ENCODE assay signal across 8 mouse cellular contexts in genomic region chr3:121884328-121885248, GRCm38 (mm10).
A peak's percentile ranks its signal among the peaks of the same experiment; 100 is the strongest.
DNase-seq lines count a peak whose midpoint lies in the region; ATAC-seq and TF ChIP-seq lines count a peak whose summit lies in the region.

No protein-coding gene starts in this region.

- no peak overlapping the region for H3K27ac ChIP-seq in forebrain, embryonic 10.5 days
- H3K27ac ChIP-seq in heart, embryonic 15.5 days, result no peak overlapping the region
- no peak overlapping the region for H3K27ac ChIP-seq in liver, embryonic 13.5 days
- H3K27ac ChIP-seq in neural tube, embryonic 11.5 days (ENCODE audit: low read depth, low read length), result no peak overlapping the region
- H3K27ac ChIP-seq in stomach, postnatal 0 days (replicated peaks), result no peak overlapping the region

- 25% methylated on average over 18 of the region's 18 CpGs for WGBS in forebrain, embryonic 10.5 days
- 21% methylated on average over 18 of the region's 18 CpGs for WGBS in heart, embryonic 15.5 days
- 18% methylated on average over 18 of the region's 18 CpGs for WGBS in liver, embryonic 13.5 days (ENCODE audit: insufficient replicate concordance)
- 27% methylated on average over 18 of the region's 18 CpGs for WGBS in neural tube, embryonic 11.5 days
- 20% methylated on average over 18 of the region's 18 CpGs for WGBS in stomach, postnatal 0 days

- H3K36me3 ChIP-seq in forebrain, embryonic 10.5 days (replicated peaks), result no peaks in the 10 kb centered on the region
- no peaks in the 10 kb centered on the region for H3K36me3 ChIP-seq in heart, embryonic 15.5 days
- no peaks in the 10 kb centered on the region for H3K36me3 ChIP-seq in liver, embryonic 13.5 days
- no peaks in the 10 kb centered on the region for H3K36me3 ChIP-seq in neural tube, embryonic 11.5 days (ENCODE audit: control insufficient read depth, insufficient read depth, low read length)
- H3K36me3 ChIP-seq in stomach, postnatal 0 days (ENCODE audit: control insufficient read depth, insufficient read depth, low read length), result no peaks in the 10 kb centered on the region

- no peak for TF ChIP-seq EP300 in stomach, postnatal 0 days (optimal IDR thresholded peaks at IDR 0.05)

- DNase-seq in CD4-positive, CD25-positive, alpha-beta regulatory T cell, adult 2 months (ENCODE audit: low read depth, low spot score), result peak; percentile 92
- DNase-seq in brain, embryonic 18.5 days (ENCODE audit: low read depth, low spot score), result peak; percentile 76
- DNase-seq in forebrain, embryonic 10.5 days (ENCODE audit: extremely low spot score, low spot score), result peak; percentile 80
- DNase-seq in kidney, postnatal 14 days, result peak; percentile 93
- DNase-seq in liver, embryonic 13.5 days, result peak; percentile 77
- DNase-seq in neural tube, embryonic 11.5 days (ENCODE audit: low spot score), result peak; percentile 90
- peak; percentile 85 for DNase-seq in stomach, postnatal 0 days (ENCODE audit: low spot score)

- peaks cover 51% of the 10 kb centered on the region for H3K27me3 ChIP-seq in forebrain, embryonic 10.5 days (ENCODE audit: poor library complexity, severe bottlenecking)
- H3K27me3 ChIP-seq in heart, embryonic 15.5 days, result peaks cover 8% of the 10 kb centered on the region; the same call in 1 of the 2 replicates
- no peaks in the 10 kb centered on the region for H3K27me3 ChIP-seq in liver, embryonic 13.5 days
- H3K27me3 ChIP-seq in neural tube, embryonic 11.5 days (ENCODE audit: control insufficient read depth, insufficient read depth, low read length), result no peaks in the 10 kb centered on the region
- no peaks in the 10 kb centered on the region for H3K27me3 ChIP-seq in stomach, postnatal 0 days (ENCODE audit: control insufficient read depth, insufficient read depth, low read length)

- no peak overlapping the region for H3K9ac ChIP-seq in heart, embryonic 15.5 days
- no peak overlapping the region for H3K9ac ChIP-seq in liver, embryonic 13.5 days
- H3K9ac ChIP-seq in neural tube, embryonic 11.5 days (ENCODE audit: low read length), result no peak overlapping the region
- H3K9ac ChIP-seq in stomach, postnatal 0 days (ENCODE audit: low read length), result no peak overlapping the region

- no peak for ATAC-seq in heart, embryonic 15.5 days (replicated peaks; ENCODE audit: insufficient number of reproducible peaks, insufficient read depth, low FRiP score, low read depth)
- no peak for ATAC-seq in liver, embryonic 13.5 days (ENCODE audit: low read depth)
- peak; percentile 65; the same call in 1 of the 2 replicates for ATAC-seq in neural tube, embryonic 11.5 days (ENCODE audit: insufficient read depth, low FRiP score, low TSS enrichment)
- ATAC-seq in stomach, postnatal 0 days (ENCODE audit: low FRiP score, low TSS enrichment), result peak; percentile 56

- H3K4me2 ChIP-seq in heart, embryonic 15.5 days, result peak overlapping the region; percentile 9; the same call in 1 of the 2 replicates
- no peak overlapping the region for H3K4me2 ChIP-seq in liver, embryonic 13.5 days
- H3K4me2 ChIP-seq in neural tube, embryonic 11.5 days (ENCODE audit: low read depth), result 0 out of 2 replicates have a peak overlapping the region, but pooled peaks have one; percentile 22
- H3K4me2 ChIP-seq in stomach, postnatal 0 days (replicated peaks; ENCODE audit: low read depth), result no peak overlapping the region

- H3K9me3 ChIP-seq in forebrain, embryonic 10.5 days, result no peaks in the 10 kb centered on the region
- no peaks in the 10 kb centered on the region for H3K9me3 ChIP-seq in heart, embryonic 15.5 days (replicated peaks)
- no peaks in the 10 kb centered on the region for H3K9me3 ChIP-seq in liver, embryonic 13.5 days (replicated peaks)
- H3K9me3 ChIP-seq in neural tube, embryonic 11.5 days (ENCODE audit: control insufficient read depth, low read length), result no peaks in the 10 kb centered on the region
- H3K9me3 ChIP-seq in stomach, postnatal 0 days (ENCODE audit: control insufficient read depth, low read length), result no peaks in the 10 kb centered on the region

- H3K4me3 ChIP-seq in forebrain, embryonic 10.5 days, result no peak overlapping the region
- H3K4me3 ChIP-seq in heart, embryonic 15.5 days, result no peak overlapping the region
- no peak overlapping the region for H3K4me3 ChIP-seq in liver, embryonic 13.5 days (replicated peaks)
- H3K4me3 ChIP-seq in neural tube, embryonic 11.5 days (ENCODE audit: low read depth, low read length), result no peak overlapping the region
- no peak overlapping the region for H3K4me3 ChIP-seq in stomach, postnatal 0 days (ENCODE audit: low read depth, low read length)

- peak; percentile 96 for TF ChIP-seq CTCF in stomach, postnatal 0 days (IDR thresholded peaks at IDR 0.05; ENCODE audit: low read depth)

- peaks cover 34% of the 10 kb centered on the region for H3K4me1 ChIP-seq in forebrain, embryonic 10.5 days
- H3K4me1 ChIP-seq in heart, embryonic 15.5 days (replicated peaks), result peaks cover 27% of the 10 kb centered on the region
- H3K4me1 ChIP-seq in liver, embryonic 13.5 days (replicated peaks), result peaks cover 8% of the 10 kb centered on the region; the same call in 1 of the 2 replicates
- H3K4me1 ChIP-seq in neural tube, embryonic 11.5 days (ENCODE audit: control insufficient read depth, insufficient read depth, low read length), result peaks cover 3% of the 10 kb centered on the region; the same call in 1 of the 2 replicates
- H3K4me1 ChIP-seq in stomach, postnatal 0 days (replicated peaks; ENCODE audit: control insufficient read depth, insufficient read depth), result no peaks in the 10 kb centered on the region

Comparison
In these comparisons a context has a peak if more than half of its experiments do, and no peak if none do; other contexts are left out.
1. ATAC-seq: peak in neural tube, embryonic 11.5 days (single experiment) and stomach, postnatal 0 days (single experiment); none in heart, embryonic 15.5 days (single experiment) and liver, embryonic 13.5 days (single experiment).
2. H3K4me2 ChIP-seq: peak in heart, embryonic 15.5 days (single experiment) and neural tube, embryonic 11.5 days (single experiment); none in liver, embryonic 13.5 days (single experiment) and stomach, postnatal 0 days (single experiment).
3. Peak in every context shown above with its lines, with median percentiles within 50 percentile points of each other: DNase-seq.